Mouse (Mus musculus) neural tube, embryonic 11.5 days (tissue): ENCODE data around the gene Foxo6. TPM values are rescaled to one million over a fixed set of nuclear protein-coding genes. Genes with fewer than 3 reads are reported as not detected.

ENCODE experiments used
- ATAC-seq: fragments of 200-750 bp; cut with Nextera tagmentation; 2 replicates; pipeline ENCODE4 v1.8.0; 2017; ENCODE audit warnings: moderate number of reproducible peaks, mild to moderate bottlenecking, moderate TSS enrichment, moderate library complexity; ENCODE audit not compliant: insufficient read depth, low FRiP score, low TSS enrichment
- DNase-seq: peaks from one replicate; pipeline ENCODE4 v3.0.0-alpha.2; 2015; ENCODE audit warnings: low spot score
- H3K27ac ChIP-seq: fragments of 300-500 bp; sonication (generic); 2 replicates; pipeline ENCODE4 v1.5.1; 2014; ENCODE audit warnings: low read depth, mild to moderate bottlenecking, low read length
- H3K27me3 ChIP-seq: fragments of 300-500 bp; sonication (generic); 2 replicates; pipeline ENCODE4 v1.6.1; 2014; ENCODE audit warnings: mild to moderate bottlenecking, low read length, mixed read lengths; ENCODE audit not compliant: control insufficient read depth, insufficient read depth
- H3K36me3 ChIP-seq: fragments of 300-500 bp; sonication (generic); 2 replicates; pipeline ENCODE4 v1.6.1; 2014; ENCODE audit warnings: mild to moderate bottlenecking, low read length, moderate library complexity, mixed read lengths; ENCODE audit not compliant: control insufficient read depth, insufficient read depth
- H3K4me1 ChIP-seq: fragments of 300-500 bp; sonication (generic); 2 replicates; pipeline ENCODE4 v1.6.1; 2014; ENCODE audit warnings: low read length, mixed read lengths; ENCODE audit not compliant: control insufficient read depth, insufficient read depth
- H3K4me2 ChIP-seq: fragments of 300-500 bp; sonication (generic); 2 replicates; pipeline ENCODE4 v1.6.1; 2014; ENCODE audit warnings: low read depth, mild to moderate bottlenecking, moderate library complexity
- H3K4me3 ChIP-seq: fragments of 300-500 bp; sonication (generic); 2 replicates; pipeline ENCODE4 v1.5.1; 2014; ENCODE audit warnings: low read depth, low read length
- H3K9ac ChIP-seq: fragments of 300-500 bp; sonication (generic); 2 replicates; pipeline ENCODE4 v1.6.1; 2014; ENCODE audit warnings: mild to moderate bottlenecking, low read length
- H3K9me3 ChIP-seq: fragments of 300-500 bp; sonication (generic); 2 replicates; pipeline ENCODE4 v1.6.1; 2016; ENCODE audit warnings: low read length; ENCODE audit not compliant: control insufficient read depth
- WGBS: fragments of 180-500 bp; shearing (Covaris S2); extraction: QIAGEN DNeasy Blood & Tissue Kit; methylation state at CpG from one replicate; pipeline ENCODE4 v1.1.7; 2014; 5-methylcytosine and 5-hydroxymethylcytosine counted together
- polyA plus RNA-seq: library from polyadenylated mRNA; unstranded; fragments of >200 nt; fragmentation: Nextera tagmentation; extraction: Ambion mirVana; gene quantifications from 2 replicates; pipeline ENCODE4 v1.2.1, GENCODE M21; 2014

Gene Foxo6
- polyA plus RNA-seq, 1 experiment from 2014 or later: 0.45 TPM

GRCm38 (mm10) chr4:120218878-120219277 is 68.3 kb downstream of the Foxo6 start:
- no peak overlapping the region for H3K4me3 ChIP-seq
- H3K9me3 ChIP-seq: no peaks in the 10 kb centered on the region
- H3K27ac ChIP-seq: no peak overlapping the region
- H3K36me3 ChIP-seq: no peaks in the 10 kb centered on the region
- no peak for ATAC-seq
- H3K4me1 ChIP-seq: no peaks in the 10 kb centered on the region
- 82% methylated on average over 9 of the region's 9 CpGs for WGBS
- no peaks in the 10 kb centered on the region for H3K27me3 ChIP-seq
- H3K4me2 ChIP-seq: no peak overlapping the region
- H3K9ac ChIP-seq: no peak overlapping the region
- no peak for DNase-seq

Other genes with a start within 250 kb of the Foxo6 start
- gene AL607142.1, start 222.4 kb downstream of the Foxo6 start, polyA plus RNA-seq: not detected in 2 replicates
- gene Edn2, start 126.1 kb downstream of the Foxo6 start, polyA plus RNA-seq: not detected in 2 replicates
- gene Scmh1, start 117.9 kb upstream of the Foxo6 start, polyA plus RNA-seq: 59.4 and 60.1 TPM in 2 replicates
- not detected in 2 replicates for gene Slfnl1, start 244.9 kb upstream of the Foxo6 start, polyA plus RNA-seq